Mouse (Mus musculus): Measurements from ENCODE around the gene Plekhh3.

- TF ChIP-seq CTCF (IDR thresholded peaks at IDR 0.05; ENCODE audit: low read depth) (no peak), EP300 (IDR thresholded peaks at IDR 0.05; ENCODE audit: low read depth) (no peak)
These were observed 27.6 kb downstream of the Plekhh3 start for GRCm38 (mm10) chr11:101143338-101144225.
